Mouse (Mus musculus): ENCODE results near the gene Nfam1. TPM values are rescaled to one million over a fixed set of nuclear protein-coding genes. Genes with fewer than 3 reads are reported as not detected.

Nfam1 gene
- total and polyA plus RNA-seq, 2 experiments from 2014 or later: 1.7 to 3.3 TPM

DNA sequence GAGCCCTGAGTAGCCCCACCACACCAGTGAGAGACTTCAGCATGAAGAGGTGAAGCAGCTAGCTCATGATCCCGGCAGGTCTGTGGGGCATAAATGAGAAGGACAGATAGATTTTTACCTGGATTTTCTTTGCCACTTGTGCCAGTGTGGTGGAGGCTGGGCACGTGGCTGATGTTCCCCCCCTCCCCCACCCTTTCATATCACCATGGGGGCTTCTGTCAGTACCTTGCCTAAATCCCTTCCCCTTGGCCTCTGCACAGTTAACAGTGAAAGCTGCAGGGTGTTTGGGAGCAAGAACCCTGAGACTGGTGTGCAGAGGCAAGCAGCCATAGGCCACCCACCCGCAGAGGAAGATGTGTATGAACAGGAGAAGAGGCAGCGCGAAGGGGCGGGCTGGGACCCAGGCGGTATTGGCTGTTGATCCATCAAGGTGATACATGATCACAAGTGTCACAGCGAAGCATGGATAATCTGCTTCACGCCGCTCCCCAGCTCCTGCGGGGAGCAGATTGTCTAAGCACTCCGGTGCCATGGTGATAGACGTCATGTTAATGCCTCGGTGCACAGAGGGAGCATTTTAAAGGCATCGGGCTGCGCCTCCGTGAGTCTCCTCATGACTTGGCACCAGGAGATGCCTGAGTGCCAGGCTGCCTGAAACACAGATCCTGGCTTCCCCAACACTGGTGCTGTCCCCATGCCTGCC, 1.3 kb upstream of the Nfam1 start:
- peaks cover 27% of the 10 kb centered on the region for H3K4me1 ChIP-seq (ENCODE audit: insufficient read depth, low read length)
- no peaks in the 10 kb centered on the region for H3K36me3 ChIP-seq (ENCODE audit: insufficient read depth, low read length)
- DNase-seq (ENCODE audit: low spot score): peak; percentile 85
- H3K9me3 ChIP-seq (ENCODE audit: low read length): no peaks in the 10 kb centered on the region
- no peak overlapping the region for H3K9ac ChIP-seq (replicated peaks; ENCODE audit: low read length)
- peak overlapping the region; percentile 38 for H3K4me2 ChIP-seq (ENCODE audit: low read depth, low read length)
- 5% methylated on average over 17 of the region's 17 CpGs for WGBS
- H3K27ac ChIP-seq: peak overlapping the region; percentile 48; the same call in 1 of the 2 replicates
- H3K27me3 ChIP-seq (ENCODE audit: insufficient read depth, low read length): no peaks in the 10 kb centered on the region
- TF ChIP-seq CTCF (IDR thresholded peaks at IDR 0.05; ENCODE audit: low read depth): no peak
- no peak overlapping the region for H3K4me3 ChIP-seq (ENCODE audit: low read length)
- peak; percentile 67 for ATAC-seq

DNA sequence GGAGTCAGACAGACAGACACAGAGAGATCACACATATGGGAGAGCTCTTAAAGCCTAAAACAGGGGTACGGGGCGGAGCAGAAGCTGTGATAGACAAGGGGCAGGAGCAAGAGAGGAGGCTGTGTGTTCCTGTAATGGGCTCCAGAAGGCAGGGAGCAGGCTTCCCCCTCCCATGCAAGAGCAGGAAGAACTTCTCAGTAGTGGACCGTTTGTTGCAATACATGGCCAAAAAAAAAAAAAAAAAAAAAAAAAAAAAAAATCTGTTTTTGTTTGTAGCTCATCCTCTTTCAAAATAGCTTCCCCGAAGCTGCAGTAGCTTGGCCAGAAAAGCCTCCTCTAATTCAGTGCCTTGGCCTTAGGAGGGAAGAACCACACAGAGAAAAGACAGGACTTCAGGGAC, 2.2 kb downstream of the Nfam1 start:
- 57% methylated on average over 4 of the region's 4 CpGs for WGBS
- DNase-seq (ENCODE audit: low spot score) (no peak), ATAC-seq (no peak)
- no peaks in the 10 kb centered on the region for H3K36me3 ChIP-seq (ENCODE audit: insufficient read depth, low read length)
- H3K9me3 ChIP-seq (ENCODE audit: low read length): no peaks in the 10 kb centered on the region
- H3K4me1 ChIP-seq (ENCODE audit: insufficient read depth, low read length): peaks cover 27% of the 10 kb centered on the region
- no peak overlapping the region for H3K4me3 ChIP-seq (ENCODE audit: low read length)
- no peak overlapping the region for H3K9ac ChIP-seq (replicated peaks; ENCODE audit: low read length)
- H3K27ac ChIP-seq: no peak overlapping the region
- no peak overlapping the region for H3K4me2 ChIP-seq (ENCODE audit: low read depth, low read length)
- TF ChIP-seq CTCF (IDR thresholded peaks at IDR 0.05; ENCODE audit: low read depth): no peak
- no peaks in the 10 kb centered on the region for H3K27me3 ChIP-seq (ENCODE audit: insufficient read depth, low read length)

DNA sequence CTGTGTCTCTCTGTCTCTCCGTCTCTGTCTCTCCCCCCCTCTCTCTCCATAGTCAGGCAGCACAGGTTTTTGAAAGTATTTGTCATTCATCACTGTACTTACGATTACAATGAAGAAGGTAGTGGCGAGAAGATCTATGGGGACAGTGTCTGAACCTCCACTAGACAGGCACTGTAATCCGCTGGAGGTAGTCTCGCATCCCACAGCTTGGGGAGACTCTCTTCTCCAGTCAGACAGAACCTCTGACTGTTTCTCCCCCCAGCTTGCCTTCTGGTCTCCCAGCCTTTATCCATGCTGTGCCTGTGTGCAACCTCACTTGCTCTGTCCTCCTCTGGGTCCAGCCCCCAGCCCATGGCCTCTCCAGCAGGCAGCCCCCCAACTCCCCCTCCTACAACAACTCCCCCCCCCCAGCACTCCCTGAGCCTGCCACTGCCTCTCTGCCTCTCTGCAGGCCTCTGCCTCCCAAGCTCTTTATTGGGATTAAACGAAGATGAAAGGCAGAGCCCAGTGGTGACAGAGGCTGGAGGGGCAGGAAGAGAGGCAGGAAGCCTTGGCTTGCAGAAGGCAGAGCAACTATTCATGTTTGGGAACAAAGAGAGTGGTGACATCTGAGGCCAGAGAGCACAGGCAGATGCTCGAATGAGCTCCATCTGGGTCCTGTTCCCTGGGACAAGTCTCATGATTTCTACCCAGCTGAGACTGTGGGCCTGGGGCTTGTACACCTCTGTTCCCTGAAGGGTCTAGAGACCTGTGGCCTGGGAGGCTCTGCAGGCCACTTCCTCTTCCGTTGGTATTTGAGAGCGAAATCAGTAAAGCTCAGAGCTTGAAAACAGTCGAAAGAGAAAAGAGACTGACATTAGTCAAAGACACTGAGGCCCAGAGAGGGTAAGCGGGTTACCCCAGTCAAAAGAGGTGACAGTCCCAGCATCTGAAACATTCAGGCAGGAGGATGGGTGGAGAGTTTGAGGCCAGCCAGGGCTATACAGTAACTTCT, 3.1 kb downstream of the Nfam1 start:
- 41% methylated on average over 11 of the region's 11 CpGs for WGBS
- Histone ChIP-seq H3K4me1 (ENCODE audit: insufficient read depth, low read length) (peaks cover 26% of the 10 kb centered on the region), H3K4me2 (ENCODE audit: low read depth, low read length) (no peak overlapping the region), H3K27me3 (ENCODE audit: insufficient read depth, low read length) (no peaks in the 10 kb centered on the region), H3K36me3 (ENCODE audit: insufficient read depth, low read length) (no peaks in the 10 kb centered on the region), H3K9me3 (ENCODE audit: low read length) (no peaks in the 10 kb centered on the region), H3K4me3 (ENCODE audit: low read length) (no peak overlapping the region), H3K9ac (replicated peaks; ENCODE audit: low read length) (no peak overlapping the region), H3K27ac (no peak overlapping the region)
- DNase-seq (ENCODE audit: low spot score) (no peak), ATAC-seq (no peak)
- TF ChIP-seq CTCF (IDR thresholded peaks at IDR 0.05; ENCODE audit: low read depth): no peak

DNA sequence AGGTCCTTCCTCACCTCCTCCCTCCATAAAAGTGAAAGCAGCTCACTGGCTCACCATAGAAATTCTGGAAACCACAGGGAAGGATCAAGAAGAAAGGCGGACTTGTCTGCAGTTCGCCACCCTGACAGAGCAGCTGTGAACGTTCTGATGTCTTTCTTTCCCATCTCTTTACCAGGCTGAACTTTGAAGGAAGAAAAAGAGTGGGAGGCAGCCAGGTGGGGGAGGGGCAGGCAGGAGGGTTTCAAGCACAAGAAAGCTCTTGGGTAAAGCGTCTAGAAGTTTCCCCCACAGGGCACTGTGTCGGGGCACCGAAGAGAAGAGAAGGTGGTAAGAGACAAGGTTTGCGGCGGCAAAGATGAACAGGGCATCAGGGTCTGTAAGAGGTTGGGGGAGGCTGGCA, 7.0 kb downstream of the Nfam1 start:
- H3K9me3 ChIP-seq (ENCODE audit: low read length): no peaks in the 10 kb centered on the region
- 49% methylated on average over 8 of the region's 8 CpGs for WGBS
- H3K4me3 ChIP-seq (ENCODE audit: low read length): no peak overlapping the region
- no peak overlapping the region for H3K27ac ChIP-seq
- H3K4me2 ChIP-seq (ENCODE audit: low read depth, low read length): no peak overlapping the region
- H3K27me3 ChIP-seq (ENCODE audit: insufficient read depth, low read length): no peaks in the 10 kb centered on the region
- H3K4me1 ChIP-seq (ENCODE audit: insufficient read depth, low read length): no peaks in the 10 kb centered on the region
- no peak overlapping the region for H3K9ac ChIP-seq (replicated peaks; ENCODE audit: low read length)
- ATAC-seq (no peak), DNase-seq (ENCODE audit: low spot score) (no peak)
- H3K36me3 ChIP-seq (ENCODE audit: insufficient read depth, low read length): no peaks in the 10 kb centered on the region
- no peak for TF ChIP-seq CTCF (IDR thresholded peaks at IDR 0.05; ENCODE audit: low read depth)

DNA sequence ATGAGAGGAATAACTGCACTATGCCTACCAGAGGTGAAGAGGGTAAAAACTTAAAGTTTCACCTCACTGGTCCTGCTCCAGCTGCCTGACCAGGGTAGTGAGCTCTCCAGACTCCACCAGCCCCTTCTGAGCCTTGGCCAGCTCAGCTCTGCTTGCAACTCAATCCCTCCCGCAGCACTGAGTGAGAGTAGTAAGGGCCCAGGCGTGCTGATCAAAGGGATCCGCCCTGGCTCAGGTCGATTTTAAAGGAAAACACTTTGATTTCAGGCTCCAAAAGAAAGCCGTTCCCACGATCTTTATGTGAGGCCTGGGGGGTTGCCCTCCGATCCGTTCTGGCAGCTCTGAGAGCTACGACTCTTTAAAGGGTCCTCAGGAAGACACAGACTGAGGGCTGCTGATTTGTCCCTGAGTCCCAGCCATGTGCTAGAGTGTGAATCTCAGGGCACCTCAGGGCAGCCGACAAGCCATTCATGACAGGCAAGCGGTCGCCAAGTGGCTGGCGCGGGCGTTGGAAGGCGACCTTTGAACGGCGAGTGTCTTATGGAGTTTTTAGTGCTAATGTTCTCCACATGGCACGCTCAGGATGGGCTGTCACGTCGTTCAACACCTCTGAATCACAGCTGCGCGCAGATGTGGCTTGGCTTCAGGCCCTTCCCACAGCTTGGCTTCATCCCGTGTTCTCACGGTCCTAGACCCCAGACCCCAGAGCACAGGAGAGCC, 7.9 kb downstream of the Nfam1 start:
- Histone ChIP-seq H3K27ac (no peak overlapping the region), H3K4me2 (ENCODE audit: low read depth, low read length) (no peak overlapping the region), H3K9ac (replicated peaks; ENCODE audit: low read length) (0 out of 2 replicates have a peak overlapping the region, but pooled peaks have one; percentile 13), H3K4me1 (ENCODE audit: insufficient read depth, low read length) (no peaks in the 10 kb centered on the region), H3K36me3 (ENCODE audit: insufficient read depth, low read length) (no peaks in the 10 kb centered on the region), H3K9me3 (ENCODE audit: low read length) (no peaks in the 10 kb centered on the region), H3K27me3 (ENCODE audit: insufficient read depth, low read length) (no peaks in the 10 kb centered on the region), H3K4me3 (ENCODE audit: low read length) (no peak overlapping the region)
- no peak for ATAC-seq
- 33% methylated on average over 25 of the region's 25 CpGs for WGBS
- no peak for TF ChIP-seq CTCF (IDR thresholded peaks at IDR 0.05; ENCODE audit: low read depth)
- DNase-seq (ENCODE audit: low spot score): no peak

DNA sequence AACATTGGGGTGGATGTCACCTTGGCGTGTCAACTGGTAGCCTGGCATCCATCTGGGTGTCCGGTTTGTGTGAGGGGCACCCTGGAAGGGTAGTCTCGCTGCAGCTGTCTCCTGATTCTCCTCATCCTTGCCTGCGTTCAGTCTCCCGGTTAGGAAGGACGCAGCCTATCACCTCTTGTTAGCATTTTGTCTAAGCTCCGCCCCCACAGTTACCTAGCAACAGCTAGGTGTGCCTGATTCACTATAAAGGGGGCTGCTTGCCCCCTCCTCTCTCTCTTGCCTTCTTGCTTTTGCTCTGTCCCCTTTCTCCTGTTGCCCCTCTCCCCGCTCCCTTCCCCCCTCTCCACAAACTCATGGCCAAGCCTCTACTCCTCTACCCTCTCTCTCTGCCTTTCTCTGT, 10.2 kb downstream of the Nfam1 start:
- Histone ChIP-seq H3K9ac (replicated peaks; ENCODE audit: low read length) (no peak overlapping the region), H3K4me2 (ENCODE audit: low read depth, low read length) (0 out of 2 replicates have a peak overlapping the region, but pooled peaks have one; percentile 8), H3K9me3 (ENCODE audit: low read length) (no peaks in the 10 kb centered on the region), H3K4me3 (ENCODE audit: low read length) (no peak overlapping the region), H3K36me3 (ENCODE audit: insufficient read depth, low read length) (no peaks in the 10 kb centered on the region), H3K27me3 (ENCODE audit: insufficient read depth, low read length) (no peaks in the 10 kb centered on the region), H3K4me1 (ENCODE audit: insufficient read depth, low read length) (0 out of 2 replicates have a peak, but pooled peaks cover 4% of the 10 kb centered on the region), H3K27ac (no peak overlapping the region)
- TF ChIP-seq CTCF (IDR thresholded peaks at IDR 0.05; ENCODE audit: low read depth): no peak
- 34% methylated on average over 8 of the region's 8 CpGs for WGBS
- DNase-seq (ENCODE audit: low spot score): peak; percentile 63
- peak; percentile 54; the same call in 1 of the 2 replicates for ATAC-seq

Measured in hindbrain, postnatal 0 days (tissue).